Mouse (Mus musculus): ENCODE measurements around the gene Zfp651.

Gene Zfp651

GRCm38 (mm10) chr9:121819073-121819770 is 60.1 kb downstream of the Zfp651 start:
- peak; percentile 46 for DNase-seq

- no peak for DNase-seq
These were observed 60.8 kb downstream of the Zfp651 start for GRCm38 (mm10) chr9:121819771-121820471.

- DNase-seq: no peak
These were observed 61.6 kb downstream of the Zfp651 start for GRCm38 (mm10) chr9:121820765-121821164.

Measured in lung, postnatal 10 days (tissue).